Mouse (Mus musculus): ENCODE data around the gene Camkmt. TPM values are rescaled to one million over a fixed set of nuclear protein-coding genes. Genes with fewer than 3 reads are reported as not detected.

The Camkmt gene
- total RNA-seq, 2 experiments from 2014 or later = 12.8 to 13.6 TPM

DNA sequence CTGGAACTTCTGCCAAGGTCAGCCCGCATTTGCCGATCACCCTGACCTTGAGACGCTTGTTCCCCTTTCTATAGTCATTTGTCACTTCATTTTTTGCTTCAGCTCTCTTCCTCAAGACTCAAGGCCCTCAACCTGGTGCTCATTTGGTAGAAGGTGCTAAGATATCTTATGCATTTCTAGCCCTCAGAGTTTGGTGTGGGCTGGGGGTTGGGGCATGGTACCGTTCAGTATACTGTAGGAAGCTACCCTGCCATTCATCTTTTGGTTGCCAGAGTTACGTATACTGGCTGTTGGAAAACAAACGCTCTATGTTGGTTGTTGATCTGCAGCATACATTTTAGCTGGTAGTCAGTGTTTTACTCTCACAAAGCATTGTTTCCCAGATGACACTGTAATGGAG, 53.8 kb downstream of the Camkmt start:
- no peak overlapping the region for H3K4me3 ChIP-seq
- no peak for TF ChIP-seq CTCF (IDR thresholded peaks at IDR 0.05)
- DNase-seq (ENCODE audit: extremely low spot score in 1 of 2, low spot score in 2 of 2) = no peak
- intact Hi-C loops (cut with DNase I) = no loop called here
- H3K27ac ChIP-seq = no peak overlapping the region

DNA sequence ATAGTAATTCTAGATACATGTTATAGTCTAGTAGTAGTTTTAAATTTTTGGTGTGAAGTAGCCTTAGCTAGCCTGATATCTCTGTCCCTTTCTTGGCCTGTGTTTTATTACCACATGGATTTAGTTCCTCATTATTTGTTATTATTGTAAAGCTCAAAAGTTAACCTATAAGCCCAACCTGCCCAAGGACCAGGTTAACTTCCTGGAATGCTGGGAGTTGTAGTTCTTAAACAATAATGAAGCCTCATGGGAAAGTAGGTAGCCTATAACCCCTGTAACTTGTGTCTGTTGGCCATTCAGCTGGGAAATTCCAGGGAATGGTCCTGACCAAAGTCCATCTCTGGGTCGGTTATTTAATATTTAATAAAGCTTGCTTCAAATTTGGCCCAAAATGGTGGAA, 58.0 kb downstream of the Camkmt start:
- intact Hi-C loops (cut with DNase I) = no loop called here
- H3K4me3 ChIP-seq = no peak overlapping the region
- no peak overlapping the region for H3K27ac ChIP-seq
- DNase-seq (ENCODE audit: extremely low spot score in 1 of 2, low spot score in 2 of 2) = no peak
- TF ChIP-seq CTCF (IDR thresholded peaks at IDR 0.05) = no peak

DNA sequence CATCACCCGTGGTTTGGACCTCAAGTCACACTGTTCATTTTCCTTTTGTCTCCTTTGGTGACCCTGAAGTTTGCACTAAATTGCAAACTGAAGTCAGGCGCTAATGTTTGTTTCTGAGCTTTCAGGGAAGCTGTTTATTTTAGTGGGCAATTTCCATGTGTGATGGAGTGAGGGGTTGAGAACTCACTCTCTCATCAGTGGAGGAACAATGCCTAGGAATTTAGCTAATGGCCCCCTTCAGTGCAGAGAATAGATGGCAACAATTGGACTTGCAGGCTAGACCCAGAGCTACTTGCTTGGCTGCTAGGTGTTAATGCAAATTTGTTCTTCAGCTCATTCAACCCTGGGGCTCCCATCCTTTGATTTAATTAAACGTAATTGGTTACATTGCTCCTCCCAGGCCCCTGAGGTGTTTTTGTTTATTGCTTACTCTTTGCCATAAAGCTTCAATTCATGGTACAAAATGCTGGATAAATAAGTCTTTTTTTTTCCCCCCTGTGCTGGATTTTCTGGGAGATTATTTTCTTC, 58.9 kb downstream of the Camkmt start:
- Histone ChIP-seq H3K27ac (no peak overlapping the region), H3K4me3 (no peak overlapping the region)
- intact Hi-C loops (cut with DNase I) = no loop called here
- TF ChIP-seq CTCF (IDR thresholded peaks at IDR 0.05) = no peak
- no peak for DNase-seq (ENCODE audit: extremely low spot score in 1 of 2, low spot score in 2 of 2)

DNA sequence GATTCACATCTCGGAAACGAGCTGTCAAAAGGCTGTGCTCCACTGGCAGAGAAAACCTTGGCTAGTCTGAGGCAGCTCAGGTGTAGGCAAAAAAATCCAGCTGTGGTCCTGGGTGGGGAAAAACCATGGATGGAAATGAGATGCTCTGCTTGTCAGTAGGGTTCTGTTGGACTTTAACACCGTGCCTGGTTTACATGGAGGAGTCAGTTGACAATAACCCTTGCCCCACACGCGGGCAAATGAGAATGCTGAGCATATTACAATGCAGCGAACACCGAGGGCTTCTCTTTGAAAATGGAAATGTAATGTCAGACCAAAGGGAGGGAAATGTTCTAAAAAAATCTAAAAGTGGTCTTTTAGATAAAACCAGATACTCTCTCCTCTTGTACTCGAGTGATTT, 60.9 kb downstream of the Camkmt start:
- TF ChIP-seq CTCF (IDR thresholded peaks at IDR 0.05) = no peak
- Histone ChIP-seq H3K27ac (no peak overlapping the region), H3K4me3 (no peak overlapping the region)
- DNase-seq (ENCODE audit: extremely low spot score in 1 of 2, low spot score in 2 of 2) = no peak
- intact Hi-C loops (cut with DNase I) = no loop called here

DNA sequence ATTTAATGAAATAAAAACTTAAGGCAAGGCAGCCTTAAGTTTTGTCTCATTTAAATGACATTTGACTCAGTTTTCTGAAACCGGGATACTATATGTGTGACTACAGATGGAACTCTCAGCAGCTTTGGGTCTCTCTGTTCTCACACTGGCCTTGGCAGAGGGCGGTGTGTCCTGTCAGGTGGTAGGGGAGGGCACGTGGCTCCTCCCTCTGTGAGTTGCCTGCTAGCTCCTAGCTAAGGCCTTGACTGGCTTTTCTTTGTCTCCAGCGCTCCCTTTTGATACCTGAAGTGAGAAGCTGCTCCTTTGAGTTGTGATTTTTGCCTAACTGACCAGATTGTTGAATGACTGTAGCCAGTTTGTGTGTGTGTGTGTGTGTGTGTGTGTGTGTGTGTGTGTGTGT, 67.8 kb downstream of the Camkmt start:
- Histone ChIP-seq H3K27ac (no peak overlapping the region), H3K4me3 (no peak overlapping the region)
- intact Hi-C loops (cut with DNase I) = no loop called here
- no peak for DNase-seq (ENCODE audit: extremely low spot score in 1 of 2, low spot score in 2 of 2)
- TF ChIP-seq CTCF (IDR thresholded peaks at IDR 0.05) = no peak

DNA sequence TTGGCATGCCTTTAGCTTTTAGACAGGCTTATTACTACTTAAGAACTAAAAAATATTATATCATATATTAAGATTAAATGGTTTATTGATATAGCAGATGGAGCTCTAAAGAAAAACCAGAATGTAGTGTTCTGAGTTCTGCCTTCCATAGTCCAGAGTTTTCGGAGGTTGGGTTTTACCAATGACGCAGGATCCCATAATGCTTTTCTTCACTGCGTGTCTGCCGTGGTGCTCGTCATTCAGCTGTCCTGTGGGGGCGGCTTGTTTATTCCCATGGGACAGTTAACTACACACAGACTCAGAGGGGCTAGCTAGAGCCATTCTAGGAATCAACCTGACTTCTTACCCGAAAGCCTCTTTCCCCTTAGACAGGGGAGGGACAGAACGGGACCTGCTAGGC, 69.2 kb downstream of the Camkmt start:
- intact Hi-C loops (cut with DNase I) = no loop called here
- no peak for TF ChIP-seq CTCF (IDR thresholded peaks at IDR 0.05)
- Histone ChIP-seq H3K27ac (no peak overlapping the region), H3K4me3 (no peak overlapping the region)
- no peak for DNase-seq (ENCODE audit: extremely low spot score in 1 of 2, low spot score in 2 of 2)

DNA sequence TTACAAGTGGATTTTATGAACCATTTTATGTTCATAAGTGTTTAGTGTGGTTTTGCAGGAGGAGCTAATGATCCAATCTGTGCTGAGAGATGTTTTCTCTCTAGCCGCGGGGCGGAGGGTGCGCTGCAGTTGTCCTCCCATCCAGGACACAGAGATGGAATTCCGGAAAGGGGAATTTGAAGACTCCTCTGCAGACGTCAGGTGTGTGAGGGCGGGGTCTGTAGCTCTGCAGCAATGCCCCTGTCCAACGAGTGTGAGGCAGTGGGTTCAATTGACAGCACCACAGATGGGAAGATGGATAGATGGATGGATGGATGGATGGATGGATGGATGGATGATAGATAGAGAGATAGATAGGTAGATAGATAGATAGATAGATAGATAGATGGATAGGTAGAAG, 70.4 kb downstream of the Camkmt start:
- intact Hi-C loops (cut with DNase I) = no loop called here
- no peak for TF ChIP-seq CTCF (IDR thresholded peaks at IDR 0.05)
- no peak overlapping the region for H3K27ac ChIP-seq
- no peak for DNase-seq (ENCODE audit: extremely low spot score in 1 of 2, low spot score in 2 of 2)
- no peak overlapping the region for H3K4me3 ChIP-seq

DNA sequence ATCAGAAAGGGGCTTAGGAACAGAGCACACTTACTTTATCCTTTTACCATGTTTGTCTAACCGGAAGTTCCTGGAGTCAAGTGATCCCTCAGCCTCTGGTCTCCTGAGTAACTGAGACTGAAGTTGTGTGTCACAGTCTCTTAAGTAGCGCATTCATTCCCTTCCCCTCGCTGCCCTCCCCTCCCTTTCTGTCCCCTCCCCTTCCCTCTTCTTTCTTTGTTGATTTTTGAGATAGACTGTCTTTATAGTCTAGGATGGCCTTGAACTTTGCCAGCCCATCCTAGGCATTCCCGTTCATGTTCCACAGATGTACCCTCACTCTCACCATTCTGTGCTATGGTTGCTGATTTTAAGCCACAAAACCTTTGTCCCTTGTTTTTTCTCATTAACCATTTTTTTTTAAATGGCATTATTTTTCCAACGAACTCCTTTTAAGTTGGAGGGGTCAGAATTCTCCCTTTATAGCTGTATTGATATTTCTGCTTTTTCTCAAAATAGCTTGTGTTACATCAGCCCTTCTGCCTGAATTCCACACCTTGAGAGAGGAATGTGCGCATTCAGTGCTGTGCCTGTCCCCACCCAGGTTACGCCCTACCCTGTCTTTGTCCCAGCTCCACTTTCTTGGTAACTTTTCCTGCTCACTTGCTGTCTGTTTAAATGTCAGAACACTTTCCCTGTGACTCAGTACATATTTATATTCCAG, 72.4 kb downstream of the Camkmt start:
- Histone ChIP-seq H3K4me3 (no peak overlapping the region), H3K27ac (no peak overlapping the region)
- intact Hi-C loops (cut with DNase I) = no loop called here
- no peak for DNase-seq (ENCODE audit: extremely low spot score in 1 of 2, low spot score in 2 of 2)
- TF ChIP-seq CTCF (IDR thresholded peaks at IDR 0.05) = no peak

DNA sequence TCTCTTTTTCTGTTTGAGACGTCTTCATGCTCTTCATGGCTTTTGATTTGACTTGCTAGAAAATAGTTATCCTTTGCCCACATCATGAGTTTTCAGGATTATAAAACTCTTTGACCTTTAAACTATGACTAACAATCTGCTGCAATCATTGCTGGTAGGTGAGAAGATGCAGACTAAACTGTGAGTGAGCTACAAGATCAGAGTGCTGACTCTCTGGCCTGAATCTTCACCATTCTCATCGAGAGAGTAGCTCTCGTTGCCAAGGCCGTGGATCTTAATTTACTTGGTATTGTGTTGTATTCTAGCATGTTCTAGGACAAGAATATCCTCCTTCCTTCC, 72.9 kb downstream of the Camkmt start:
- Histone ChIP-seq H3K27ac (no peak overlapping the region), H3K4me3 (no peak overlapping the region)
- no peak for DNase-seq (ENCODE audit: extremely low spot score in 1 of 2, low spot score in 2 of 2)
- intact Hi-C loops (cut with DNase I) = no loop called here
- no peak for TF ChIP-seq CTCF (IDR thresholded peaks at IDR 0.05)

DNA sequence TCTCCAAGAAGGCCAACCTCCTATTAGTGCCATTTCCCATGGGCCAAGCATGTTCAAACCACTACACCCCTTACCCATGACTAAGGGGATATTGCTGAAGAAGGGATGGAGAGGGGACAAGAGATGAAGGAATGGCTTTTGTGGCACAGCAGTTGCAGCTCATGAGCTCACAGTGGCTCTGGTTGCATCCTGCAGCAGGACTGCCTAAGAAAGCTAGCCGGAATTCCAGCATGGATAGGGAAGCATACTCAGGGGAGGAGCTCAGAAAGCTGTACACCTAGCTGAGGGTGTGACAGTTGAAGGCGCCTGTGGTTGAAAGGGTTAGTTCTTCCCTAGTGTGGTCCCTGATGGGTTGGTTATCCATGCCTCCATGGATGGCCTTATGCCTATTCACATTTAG, 78.4 kb downstream of the Camkmt start:
- intact Hi-C loops (cut with DNase I) = no loop called here
- no peak for DNase-seq (ENCODE audit: extremely low spot score in 1 of 2, low spot score in 2 of 2)
- no peak for TF ChIP-seq CTCF (IDR thresholded peaks at IDR 0.05)
- H3K4me3 ChIP-seq = no peak overlapping the region
- no peak overlapping the region for H3K27ac ChIP-seq

DNA sequence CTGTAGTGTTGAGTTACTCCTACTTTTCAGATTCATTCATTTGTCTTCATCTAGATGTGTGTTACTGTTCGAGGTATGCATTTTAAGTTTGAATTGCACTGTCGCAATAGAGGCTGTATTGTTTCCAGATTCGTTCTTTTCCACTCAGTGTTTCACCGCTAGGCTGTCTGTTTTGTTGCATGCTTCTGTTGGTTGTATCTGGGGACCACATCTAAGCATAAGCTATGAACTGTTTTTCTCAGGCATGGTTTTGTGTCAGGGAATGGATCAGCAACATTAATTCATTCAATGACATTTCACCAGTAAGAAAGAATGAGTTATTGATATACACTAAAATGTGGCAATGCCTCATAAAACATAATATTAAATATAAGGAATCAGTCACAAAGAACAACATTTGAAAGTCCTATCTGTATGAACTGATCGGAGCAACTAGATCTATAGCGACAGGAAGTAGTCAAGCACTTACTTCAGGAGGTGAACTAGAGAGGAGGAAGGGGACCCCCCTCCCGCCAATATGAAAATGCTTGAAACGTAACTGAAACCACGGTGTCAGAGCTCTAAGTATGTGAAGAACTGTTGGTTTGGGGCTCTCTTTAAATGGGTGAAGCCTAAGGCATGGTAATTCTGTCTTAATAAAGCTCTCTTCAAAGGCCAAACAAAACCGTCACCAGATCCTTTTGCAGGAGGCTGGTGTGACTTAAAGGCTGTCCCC, 80.3 kb downstream of the Camkmt start:
- intact Hi-C loops (cut with DNase I) = no loop called here
- TF ChIP-seq CTCF (IDR thresholded peaks at IDR 0.05) = no peak
- Histone ChIP-seq H3K27ac (no peak overlapping the region), H3K4me3 (no peak overlapping the region)
- no peak for DNase-seq (ENCODE audit: extremely low spot score in 1 of 2, low spot score in 2 of 2)

DNA sequence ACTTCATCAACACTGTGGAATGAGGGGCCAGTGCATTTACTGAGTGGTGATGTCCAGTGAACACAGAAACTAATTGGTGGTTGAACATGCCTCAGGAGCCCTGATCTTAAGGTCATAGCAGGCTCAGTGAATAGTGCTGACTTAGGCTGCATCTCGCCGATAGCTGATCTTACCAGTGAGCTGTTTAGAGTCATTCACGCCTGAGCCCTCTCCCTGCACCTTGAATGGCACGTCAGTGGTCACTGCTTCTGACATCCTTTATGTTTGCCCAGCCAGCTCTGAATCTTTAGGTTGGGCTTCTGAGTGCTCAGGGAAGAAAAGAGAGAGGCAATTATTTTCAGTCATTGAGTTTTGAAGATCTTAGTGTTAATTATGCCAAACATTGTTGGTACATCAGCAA, 81.6 kb downstream of the Camkmt start:
- Histone ChIP-seq H3K27ac (no peak overlapping the region), H3K4me3 (no peak overlapping the region)
- TF ChIP-seq CTCF (IDR thresholded peaks at IDR 0.05) = no peak
- intact Hi-C loops (cut with DNase I) = no loop called here
- DNase-seq (ENCODE audit: extremely low spot score in 1 of 2, low spot score in 2 of 2) = no peak

DNA sequence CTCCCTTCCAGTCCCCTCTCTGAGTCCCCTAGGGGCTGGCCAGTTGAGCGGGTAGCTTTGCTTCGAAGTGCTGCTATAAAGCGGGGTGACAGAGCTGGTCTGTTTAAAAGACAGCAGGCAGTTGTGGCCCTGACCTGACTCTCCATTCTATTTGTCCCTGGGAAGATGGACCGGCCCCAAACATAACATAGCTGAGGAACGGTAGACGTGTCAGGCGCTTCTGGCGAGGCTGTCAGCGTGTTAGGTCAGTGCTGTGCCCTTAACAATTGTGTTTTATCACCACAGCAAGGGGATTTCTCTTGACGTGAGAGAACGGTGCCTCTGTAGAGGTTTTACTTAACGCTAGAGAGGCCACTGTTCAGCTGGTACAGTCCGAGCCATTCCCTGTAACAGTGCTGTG, 86.9 kb downstream of the Camkmt start:
- no peak overlapping the region for H3K4me3 ChIP-seq
- DNase-seq (ENCODE audit: extremely low spot score in 1 of 2, low spot score in 2 of 2) = no peak
- H3K27ac ChIP-seq = no peak overlapping the region
- intact Hi-C loops (cut with DNase I) = no loop called here
- no peak for TF ChIP-seq CTCF (IDR thresholded peaks at IDR 0.05)

All from left cerebral cortex, adult 2 months (tissue).